ENCODE assay signal across 27 mouse cellular contexts in the genomic region with DNA sequence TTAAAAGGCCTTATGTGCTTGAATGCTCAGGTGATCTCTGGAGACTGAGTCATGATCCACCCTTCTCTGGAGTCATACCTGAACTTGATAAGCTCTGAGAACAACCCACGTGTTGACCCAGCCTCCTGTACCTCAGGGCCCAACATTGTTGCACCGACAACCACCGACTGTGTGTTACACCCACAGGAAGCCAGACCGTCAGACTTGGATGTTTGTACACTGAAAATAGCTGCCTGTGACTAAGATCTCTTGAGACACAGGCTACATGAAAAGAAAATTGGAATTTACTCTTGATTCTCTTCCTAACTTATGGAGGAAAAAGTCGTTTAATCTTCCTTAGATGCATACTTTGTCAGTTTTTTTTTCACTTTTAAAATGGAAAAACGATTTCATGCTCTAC.
"Had no signal": no experiment of that assay in that cellular context is flagged by ENCODE, and none has a peak within 500 bp of the region (broad histone marks: within the 10 kb centered on the region; RNA-seq: fewer than 3 reads in every experiment).

No protein-coding gene starts in this region.

- ATAC-seq: hindbrain, embryonic 16.5 days; inflammation-experienced regulatory T-cells, adult 6 months; intestine, embryonic 15.5 days; intestine, postnatal 0 days had no signal

- H3K27ac ChIP-seq: gastrocnemius, adult 2 months; heart, adult 2 months; heart, embryonic 13.5 days; heart, embryonic 15.5 days; hindbrain, embryonic 10.5 days; hindbrain, embryonic 12.5 days; hindbrain, embryonic 14.5 days; intestine, embryonic 15.5 days; layer of hippocampus, adult 2 months; left cerebral cortex, adult 2 months; limb, embryonic 10.5 days; limb, embryonic 12.5 days; liver, embryonic 13.5 days had no signal

- H3K4me1 ChIP-seq: heart, embryonic 13.5 days; heart, embryonic 15.5 days; hindbrain, embryonic 10.5 days; hindbrain, embryonic 12.5 days; intestine, embryonic 15.5 days; limb, embryonic 10.5 days; limb, embryonic 12.5 days; liver, embryonic 13.5 days had no signal

- H3K36me3 ChIP-seq: heart, embryonic 13.5 days; heart, embryonic 15.5 days; hindbrain, embryonic 10.5 days; hindbrain, embryonic 12.5 days; intestine, embryonic 15.5 days; limb, embryonic 10.5 days; limb, embryonic 12.5 days; liver, embryonic 13.5 days had no signal

- DNase-seq: gastrocnemius, adult 2 months; gastrocnemius, postnatal 10 days; gastrocnemius, postnatal 25 days; heart, adult 2 months; heart, postnatal 4 days; kidney, adult 18-20 months; kidney, adult 8-10 months; kidney, postnatal 10 days; kidney, postnatal 25 days; kidney, postnatal 4 days; liver; liver, embryonic 13.5 days had no signal

- H3K27me3 ChIP-seq: heart, embryonic 13.5 days; heart, embryonic 15.5 days; hindbrain, embryonic 12.5 days; intestine, embryonic 15.5 days; limb, embryonic 12.5 days; liver, embryonic 13.5 days had no signal

- H3K9ac ChIP-seq: heart, embryonic 13.5 days; heart, embryonic 15.5 days; hindbrain, embryonic 12.5 days; hindbrain, embryonic 14.5 days; intestine, embryonic 15.5 days; limb, embryonic 12.5 days; liver, embryonic 13.5 days had no signal

- H3K4me2 ChIP-seq: heart, embryonic 11.5 days; heart, embryonic 13.5 days; heart, embryonic 15.5 days; hindbrain, embryonic 12.5 days; hindbrain, embryonic 14.5 days; intestine, embryonic 15.5 days; limb, embryonic 12.5 days; liver, embryonic 11.5 days; liver, embryonic 13.5 days had no signal

- H3K9me3 ChIP-seq: heart, embryonic 13.5 days; heart, embryonic 15.5 days; hindbrain, embryonic 10.5 days; intestine, embryonic 15.5 days; limb, embryonic 10.5 days; liver, embryonic 13.5 days had no signal

- H3K4me3 ChIP-seq: gastrocnemius, adult 2 months; heart, adult 2 months; heart, embryonic 13.5 days; heart, embryonic 15.5 days; hindbrain, embryonic 10.5 days; hindbrain, embryonic 12.5 days; intestine, embryonic 15.5 days; layer of hippocampus, adult 2 months; left cerebral cortex, adult 2 months; limb, embryonic 10.5 days; limb, embryonic 12.5 days; liver, embryonic 13.5 days had no signal
